Mouse (Mus musculus) right cerebral cortex, adult 2 months (tissue): ENCODE data around the gene Zfp426.
A peak's percentile ranks its signal among the peaks of the same experiment; 100 is the strongest.

Experiments used
- DNase-seq, 2 experiments: peaks; one replicate each; pipeline ENCODE4 v3.0.0; 2021 to 2022; ENCODE audit warnings: low spot score in 2 of 2

The Zfp426 gene

GRCm38 (mm10) chr9:20492527-20493233, at the start of gene Zfp426:
TSS of gene Zfp426 (minus strand) at chr9:20492746.
- DNase-seq: peak; percentile 83 to 92

DNA sequence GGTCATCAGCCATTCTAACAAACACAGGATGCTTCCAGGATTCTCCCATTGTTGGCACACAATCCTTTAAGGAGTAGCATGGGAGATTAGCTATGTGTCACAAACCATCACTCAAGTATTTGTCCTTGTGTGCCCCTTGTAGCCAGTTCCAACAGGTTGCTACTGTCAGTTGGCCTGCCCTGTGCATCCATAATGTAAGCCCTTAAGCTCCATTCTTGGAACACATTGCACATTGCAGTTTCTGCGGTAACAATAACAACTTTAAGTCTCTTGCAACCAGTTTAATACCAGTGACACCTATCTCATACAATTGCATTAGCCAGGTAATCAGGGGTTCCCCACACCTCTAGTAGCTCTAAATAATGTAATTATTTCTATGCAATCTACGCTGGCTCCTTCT, 44.1 kb upstream of the Zfp426 start:
- DNase-seq: no peak

- DNase-seq: no peak
These were observed 41.9 kb upstream of the Zfp426 start for GRCm38 (mm10) chr9:20534326-20534926.

- peak; percentile 93 to 97 for DNase-seq
These were observed 28.9 kb upstream of the Zfp426 start, which contains the start of gene Zfp266 for GRCm38 (mm10) chr9:20521306-20521957. TSS of gene Zfp266 (minus strand) at chr9:20521417.

- no peak for DNase-seq
These were observed 28.1 kb upstream of the Zfp426 start for GRCm38 (mm10) chr9:20520531-20521210.

DNA sequence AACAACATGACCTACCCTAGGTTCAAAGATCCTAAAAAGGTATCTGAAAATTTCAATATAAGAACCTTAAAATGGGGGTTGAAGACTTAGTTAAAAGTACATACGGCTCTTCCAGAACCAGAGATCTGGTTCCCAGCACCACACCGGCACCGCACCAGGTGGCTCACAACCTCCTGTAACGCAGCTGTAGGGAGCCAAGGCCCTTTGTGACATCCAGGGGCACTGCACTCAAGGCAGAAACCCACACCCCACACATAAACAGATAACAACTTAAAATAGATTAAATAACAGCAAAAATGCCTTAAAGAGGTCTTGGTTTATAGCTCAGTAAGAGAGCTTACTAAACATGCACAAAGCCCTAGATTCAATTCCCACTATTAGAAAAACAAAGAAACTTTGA, 27.4 kb upstream of the Zfp426 start:
- no peak for DNase-seq

DNA sequence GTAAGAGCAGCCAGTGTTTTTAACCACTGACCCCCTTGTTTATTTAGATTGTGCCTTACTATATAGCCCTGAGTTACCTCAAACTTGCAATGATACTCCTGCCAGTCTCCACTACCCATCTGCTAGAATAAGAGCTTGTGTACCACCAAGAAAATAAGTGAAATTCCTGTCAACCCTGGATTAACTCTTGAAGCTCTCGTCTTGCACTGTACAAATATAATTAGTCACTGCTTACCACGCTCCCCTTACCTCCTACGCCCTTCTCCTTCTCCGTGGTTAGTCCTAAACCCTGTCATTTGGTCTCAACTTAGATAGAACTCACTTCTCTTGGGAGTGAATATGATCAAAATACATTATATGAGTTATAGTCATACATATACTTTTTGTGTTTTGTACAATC, 26.2 kb upstream of the Zfp426 start:
- no peak for DNase-seq

- DNase-seq: no peak
These were observed 25.2 kb upstream of the Zfp426 start for GRCm38 (mm10) chr9:20517727-20518126.

DNA sequence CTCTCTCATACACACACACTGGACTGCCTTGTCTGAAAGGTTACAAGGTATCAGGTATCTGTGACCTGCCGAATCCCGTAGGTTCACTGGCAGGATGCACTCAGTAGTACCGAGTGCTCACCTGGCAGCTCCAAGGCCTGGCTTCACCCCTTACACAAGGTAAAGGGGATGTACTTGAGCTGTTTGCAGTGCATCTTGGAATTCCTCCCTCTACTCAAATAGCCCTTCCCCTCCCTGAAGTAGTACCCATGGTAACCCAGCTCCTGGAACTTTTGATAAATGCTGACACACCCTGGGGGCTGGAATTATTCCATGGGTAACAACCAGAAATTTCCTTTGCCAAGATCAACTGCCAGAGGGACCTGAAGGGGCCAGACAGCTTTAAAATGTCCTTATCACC, 21.5 kb upstream of the Zfp426 start:
- no peak for DNase-seq

DNA sequence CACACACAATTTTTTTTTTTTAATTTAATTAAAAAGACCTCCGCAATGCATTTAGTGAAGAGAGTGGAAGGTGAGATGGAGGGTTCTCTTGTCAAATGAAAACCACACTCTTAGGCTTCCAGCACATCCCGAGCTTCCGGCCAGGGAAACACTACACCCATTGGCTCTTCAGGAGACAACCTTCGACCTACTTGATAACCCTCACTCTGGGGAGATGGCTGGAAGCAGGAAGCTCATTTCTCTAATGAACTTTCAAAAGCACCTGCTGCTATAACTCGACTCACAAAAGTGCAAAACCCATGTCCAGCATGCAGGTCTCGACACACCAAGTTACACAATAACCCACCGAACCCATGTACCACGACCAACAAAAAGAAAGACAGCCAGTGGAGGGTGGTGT, 20.2 kb upstream of the Zfp426 start:
- no peak for DNase-seq

GRCm38 (mm10) chr9:20511645-20512044, 19.1 kb upstream of the Zfp426 start:
- DNase-seq: no peak

- no peak for DNase-seq
These were observed 17.8 kb upstream of the Zfp426 start for GRCm38 (mm10) chr9:20510346-20510745.

GRCm38 (mm10) chr9:20509676-20510075, 17.1 kb upstream of the Zfp426 start:
- no peak for DNase-seq

DNA sequence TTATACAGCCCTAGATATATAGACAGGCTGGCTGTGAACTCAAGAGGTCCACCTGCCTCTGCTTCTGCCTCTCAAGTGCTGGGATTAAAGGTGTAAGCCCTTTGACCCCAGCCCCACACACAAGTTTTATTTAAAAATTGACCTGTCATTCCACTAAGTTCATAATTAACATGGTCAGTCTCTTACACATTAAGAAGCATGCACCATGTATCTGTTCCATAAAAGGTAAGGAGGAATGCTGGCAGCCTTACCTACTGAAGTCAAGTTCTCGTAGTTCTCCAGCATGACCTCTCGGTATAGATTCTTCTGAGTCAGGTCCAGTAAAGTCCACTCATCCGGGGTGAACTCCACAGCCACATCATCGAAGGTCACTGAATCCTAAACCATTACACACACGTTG, 12.3 kb upstream of the Zfp426 start:
- DNase-seq: no peak

DNA sequence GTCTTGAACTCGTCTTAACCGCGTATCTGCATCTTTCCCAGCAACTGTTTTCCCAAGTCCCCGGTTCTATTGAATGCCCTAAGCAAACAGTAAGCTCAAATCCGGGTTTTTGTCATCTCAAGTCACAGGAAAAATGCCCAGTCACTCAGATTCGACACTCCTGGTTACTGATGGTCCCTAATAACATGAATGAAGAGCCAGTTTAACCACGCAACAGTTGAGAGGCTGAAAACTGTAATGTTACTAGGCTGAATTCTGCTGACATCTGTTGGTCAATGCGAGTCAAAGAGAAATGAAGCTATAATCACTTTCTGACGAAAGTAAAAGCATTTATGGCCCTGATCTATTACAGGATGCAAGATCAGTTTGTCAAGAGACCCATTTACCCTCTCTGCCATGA, 735 bp upstream of the Zfp426 start:
- peak in 1 of 2 experiments; percentile 44 for DNase-seq

DNA sequence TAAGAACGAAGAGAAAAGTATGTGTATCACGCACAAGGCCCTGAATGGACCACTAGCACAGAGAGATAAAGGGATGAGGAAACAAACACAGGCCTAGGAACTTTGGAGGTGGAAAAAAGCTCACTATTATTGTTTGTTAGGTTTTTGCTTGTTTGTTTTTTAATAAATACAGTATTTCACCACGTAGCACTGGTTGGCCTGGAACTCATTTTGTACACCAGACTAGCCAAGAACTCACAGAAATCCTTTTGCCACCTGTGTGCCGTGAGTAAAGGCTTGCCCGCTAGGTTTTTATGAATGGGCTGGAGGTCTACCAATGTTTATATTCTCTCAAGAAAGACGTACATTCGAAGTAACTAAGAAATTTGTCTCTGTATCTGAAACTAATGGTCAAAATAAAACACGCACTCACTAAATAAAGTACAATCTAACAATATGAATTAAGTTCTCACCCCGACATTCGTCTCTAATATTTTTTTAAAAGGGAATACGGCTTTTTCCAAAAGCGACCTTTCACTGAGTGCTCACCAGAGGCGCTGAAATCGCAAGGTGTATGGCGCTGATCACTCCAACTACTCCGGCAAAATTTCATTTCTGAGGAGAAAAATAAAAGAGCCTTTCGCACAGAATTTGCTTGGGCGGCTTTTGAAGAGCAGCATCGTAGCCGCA, 554 bp downstream of the Zfp426 start:
- DNase-seq: no peak

GRCm38 (mm10) chr9:20489536-20489935, 3.0 kb downstream of the Zfp426 start:
- no peak for DNase-seq

- no peak for DNase-seq
These were observed 13.2 kb downstream of the Zfp426 start for GRCm38 (mm10) chr9:20479396-20479795.

DNA sequence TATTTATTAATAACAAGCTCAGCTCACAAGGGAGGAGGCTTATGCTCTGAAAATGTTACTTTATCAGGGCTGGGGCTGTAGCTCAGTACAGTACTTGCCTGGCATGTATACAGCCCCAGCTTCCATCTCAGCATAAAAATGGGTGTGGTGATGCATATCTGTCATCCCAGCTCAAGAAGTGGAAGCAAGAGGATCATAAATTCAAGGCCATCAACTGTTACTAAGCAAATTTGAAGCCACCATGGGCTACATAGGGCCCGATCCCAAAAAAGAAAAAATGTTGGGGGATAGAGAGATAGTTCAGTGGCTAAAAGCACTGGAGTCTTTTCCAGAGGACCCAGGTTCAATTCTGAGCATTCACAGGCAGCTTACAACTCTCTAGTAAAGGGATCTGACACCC, 15.9 kb downstream of the Zfp426 start:
- no peak for DNase-seq

DNA sequence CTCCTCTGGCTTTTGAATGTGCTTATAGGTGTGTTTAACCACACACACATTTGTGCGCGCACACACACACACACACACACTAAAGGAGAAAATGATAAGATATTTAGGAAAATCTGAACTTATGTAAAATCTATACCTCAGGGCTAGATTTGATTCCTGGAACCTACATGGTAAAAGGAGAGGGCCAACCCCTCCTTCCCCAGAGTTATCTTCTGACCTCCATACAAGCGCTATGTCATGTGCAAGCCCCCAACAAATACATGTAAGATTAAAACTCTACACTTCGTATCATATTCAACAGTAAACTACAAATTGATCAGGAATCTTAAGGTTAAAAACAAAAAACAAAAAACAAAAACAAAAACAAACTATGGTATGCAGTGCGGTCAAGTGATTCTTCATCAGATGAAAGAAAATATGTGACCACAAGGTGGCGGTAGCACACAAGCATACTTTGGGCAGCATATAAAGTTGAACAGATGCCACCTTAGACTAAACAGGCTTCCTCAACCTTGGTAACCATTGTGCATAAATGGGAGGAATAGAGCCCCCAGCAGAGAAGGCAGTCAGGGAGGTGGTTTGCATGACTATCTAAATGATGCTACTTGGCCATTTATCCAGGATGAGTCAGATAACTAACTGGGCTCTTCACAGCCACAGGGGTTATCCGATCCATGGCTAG, 25.6 kb downstream of the Zfp426 start:
- DNase-seq: peak; percentile 61 to 66
